Mouse (Mus musculus) thymus, postnatal 14 days (tissue): Measurements from ENCODE around the gene Cnfn.

Experiments
- DNase-seq: peaks from one replicate; pipeline ENCODE4 v3.0.0; 2021

Cnfn gene

GRCm38 (mm10) chr7:25388916-25389315 is 19.4 kb upstream of the Cnfn start:
- no peak for DNase-seq

DNA sequence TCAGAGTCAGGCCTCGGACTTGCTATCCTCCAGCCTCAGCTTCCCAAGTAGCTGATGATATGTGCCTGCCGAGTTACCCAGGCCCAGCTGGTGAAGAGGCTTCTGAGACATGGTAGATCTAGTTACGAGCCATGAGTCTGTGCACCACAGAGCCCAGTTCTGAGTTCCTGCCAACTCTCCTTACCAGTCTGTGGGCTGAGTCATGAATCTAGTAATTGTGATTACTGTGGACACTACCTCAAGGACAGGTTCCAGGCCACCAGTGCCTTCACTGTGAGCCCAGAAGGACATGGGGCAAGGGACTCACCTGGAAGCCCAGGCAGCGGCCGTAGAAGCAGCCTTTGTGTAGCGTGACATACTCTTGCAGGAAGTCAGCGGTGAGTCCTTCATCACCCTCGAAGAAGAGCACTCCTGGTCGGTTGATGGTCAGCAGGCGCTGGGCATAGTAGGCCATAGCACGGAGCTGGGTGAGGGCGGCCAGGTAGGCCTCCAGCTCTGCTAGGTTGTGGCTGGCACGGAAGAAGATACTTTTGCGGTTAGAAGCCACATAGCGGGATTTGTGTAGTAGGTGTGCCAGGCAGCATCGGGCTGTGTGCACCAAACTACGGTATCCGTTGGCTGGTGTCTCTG is 18.4 kb upstream of the Cnfn start:
- DNase-seq, result no peak

DNA sequence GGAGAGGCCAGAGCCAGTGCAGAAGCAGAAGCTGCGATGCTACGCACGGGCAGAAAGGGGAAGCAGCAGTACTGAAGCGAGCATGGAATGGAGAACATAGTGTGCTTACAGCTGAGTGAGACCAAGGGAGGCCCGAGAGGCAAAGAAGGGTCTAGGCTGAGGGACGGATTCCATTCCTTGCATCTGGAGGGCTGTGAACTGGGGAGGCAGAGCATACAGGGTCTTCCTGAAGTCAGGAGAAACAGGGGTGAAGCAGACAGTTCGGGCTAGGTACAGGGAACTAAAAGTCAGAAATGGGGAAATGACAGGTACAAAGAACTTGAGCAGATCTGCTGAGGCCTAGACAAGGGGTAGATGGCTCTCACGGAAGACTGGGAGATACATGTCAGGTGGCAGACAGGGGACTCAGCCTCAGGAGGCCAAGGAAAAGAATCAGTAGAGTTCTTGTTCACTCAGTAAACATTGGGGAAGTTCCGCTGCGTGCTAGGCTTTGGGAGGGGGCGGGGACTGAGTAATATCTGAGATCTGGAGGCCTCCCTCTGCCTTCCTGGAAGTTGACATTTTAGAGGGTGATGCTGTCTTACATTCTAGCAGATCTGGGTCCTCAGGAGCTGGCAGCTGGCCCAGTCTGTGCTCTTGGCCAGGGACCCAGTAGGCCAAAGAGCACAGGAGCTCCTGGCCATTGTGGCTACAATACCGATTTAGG is 16.5 kb upstream of the Cnfn start:
- peak; percentile 42 for DNase-seq

- no peak for DNase-seq
Measured at GRCm38 (mm10) chr7:25385259-25385658, 15.7 kb upstream of the Cnfn start.

DNA sequence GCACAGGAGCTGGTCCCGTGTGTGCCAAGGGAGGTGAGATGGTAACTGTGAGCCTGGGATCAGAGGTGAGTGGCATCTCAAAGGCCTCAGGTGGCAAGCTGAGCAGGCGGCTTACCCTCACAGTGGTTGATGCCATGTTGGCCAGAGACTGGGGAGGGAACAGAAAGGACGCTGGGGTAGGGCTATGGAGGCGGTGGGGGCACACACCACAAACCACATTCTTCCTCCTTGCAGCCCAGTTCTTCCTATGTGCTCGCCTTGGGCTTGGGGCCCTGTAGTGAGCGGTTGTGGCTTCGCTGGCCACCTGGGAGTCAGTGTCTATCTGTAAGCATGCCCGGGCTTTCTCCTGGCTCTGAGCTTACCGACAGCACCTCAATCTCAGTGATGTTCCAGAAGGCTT is 15.3 kb upstream of the Cnfn start:
- no peak for DNase-seq

DNA sequence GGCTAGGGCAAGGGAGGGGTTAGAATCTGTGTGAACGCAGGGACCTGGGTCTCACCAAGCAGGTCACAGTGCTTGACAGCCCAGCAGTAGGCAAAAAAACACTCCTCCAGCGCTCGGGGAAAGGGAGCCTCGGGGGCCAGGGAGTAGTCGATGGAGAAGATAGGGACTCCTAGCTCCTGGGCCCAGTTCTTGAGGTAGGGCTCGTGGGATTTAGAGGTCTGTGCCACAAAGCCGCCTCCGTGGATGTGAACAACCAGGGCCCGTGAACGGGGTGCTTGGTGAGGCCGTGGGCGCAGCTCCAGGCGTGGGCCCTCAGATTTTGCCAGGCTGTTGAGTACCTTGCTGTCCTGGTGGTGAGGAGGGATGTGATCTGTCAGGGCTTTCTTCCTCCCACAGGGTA is 14.8 kb upstream of the Cnfn start:
- DNase-seq, result no peak

GRCm38 (mm10) chr7:25383891-25384290 is 14.4 kb upstream of the Cnfn start:
- no peak for DNase-seq

GRCm38 (mm10) chr7:25383385-25383784 is 13.9 kb upstream of the Cnfn start:
- DNase-seq, result no peak

DNA sequence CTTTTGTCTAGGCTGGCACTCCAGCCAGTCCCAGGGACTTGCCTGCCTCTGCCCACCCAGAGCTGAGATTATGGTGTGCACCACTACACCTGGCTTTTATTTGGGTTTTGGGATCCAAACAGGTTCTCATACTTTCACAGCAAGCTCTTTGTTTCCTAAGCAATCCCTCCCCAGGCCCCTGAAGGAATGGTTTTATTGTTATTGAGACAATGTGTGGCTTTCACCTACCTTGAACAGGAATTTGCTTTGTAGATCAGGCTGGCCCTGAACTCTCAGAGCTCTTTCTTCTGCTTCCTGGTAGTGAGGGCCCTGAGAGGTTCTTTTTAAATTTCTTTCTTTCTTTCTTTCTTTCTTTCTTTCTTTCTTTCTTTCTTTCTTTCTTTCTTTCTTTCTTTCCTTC is 13.0 kb upstream of the Cnfn start:
- DNase-seq, result no peak

DNA sequence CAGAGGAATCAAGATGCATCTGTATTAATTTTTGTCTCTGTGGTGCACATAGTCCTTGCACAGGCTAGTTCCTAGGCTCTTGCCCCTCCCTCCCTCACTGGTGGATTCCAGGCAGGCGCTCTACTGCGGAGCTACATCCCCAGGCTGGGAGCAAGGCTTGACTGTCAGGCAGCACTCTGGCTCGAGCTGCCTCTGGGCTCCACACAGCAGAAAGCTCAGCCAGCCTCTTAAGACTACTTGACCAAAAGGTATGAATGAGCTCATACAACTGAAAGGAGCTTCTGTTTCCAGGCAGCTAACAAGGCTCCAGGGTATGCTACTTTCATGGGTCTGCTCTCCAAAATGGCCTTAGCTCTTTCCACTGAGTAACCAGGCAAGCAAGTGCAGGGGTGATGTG is 11.8 kb upstream of the Cnfn start:
- DNase-seq, result no peak

- peak; percentile 43 for DNase-seq
Measured at GRCm38 (mm10) chr7:25380392-25381283, 11.1 kb upstream of the Cnfn start.

DNA sequence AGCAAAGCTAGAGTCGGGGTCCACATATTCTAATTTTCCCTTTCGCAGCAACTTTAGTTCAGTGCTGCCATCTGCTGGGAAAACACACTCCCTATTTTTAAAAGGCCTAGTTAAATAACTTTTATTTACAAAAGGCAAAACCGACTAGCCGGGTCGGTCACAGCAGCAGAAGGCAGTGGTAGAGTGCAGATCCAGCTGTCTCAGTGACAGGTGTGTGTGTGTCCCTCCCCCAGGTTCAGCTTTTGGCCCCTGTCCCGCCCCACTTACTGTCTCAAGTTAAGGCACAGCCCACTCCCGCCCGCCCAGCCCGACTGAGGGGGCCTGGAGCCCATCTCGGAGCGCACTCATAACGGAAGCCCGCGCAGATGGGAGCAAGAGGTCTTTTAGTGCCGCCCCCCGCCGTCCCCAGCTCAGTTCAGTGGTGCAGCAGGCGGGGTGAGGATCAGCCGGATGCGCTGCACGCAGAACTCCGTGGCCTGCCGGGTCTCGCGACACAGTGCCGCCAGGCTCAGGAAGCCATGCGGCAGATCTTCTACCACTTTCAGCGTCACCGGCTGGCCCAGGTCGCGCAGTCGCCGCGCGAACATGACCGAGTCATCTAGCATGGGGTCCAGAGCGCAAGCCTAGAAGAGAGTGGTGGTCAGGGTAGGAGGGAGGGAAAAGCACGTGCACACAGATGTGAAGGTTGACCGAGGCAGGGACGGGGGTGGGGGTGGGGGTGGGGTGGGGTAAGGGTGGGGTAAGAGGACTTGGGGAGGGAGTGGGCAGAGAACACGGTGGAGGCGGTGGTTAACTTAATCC is 10.2 kb upstream of the Cnfn start:
- peak; percentile 92 for DNase-seq

DNA sequence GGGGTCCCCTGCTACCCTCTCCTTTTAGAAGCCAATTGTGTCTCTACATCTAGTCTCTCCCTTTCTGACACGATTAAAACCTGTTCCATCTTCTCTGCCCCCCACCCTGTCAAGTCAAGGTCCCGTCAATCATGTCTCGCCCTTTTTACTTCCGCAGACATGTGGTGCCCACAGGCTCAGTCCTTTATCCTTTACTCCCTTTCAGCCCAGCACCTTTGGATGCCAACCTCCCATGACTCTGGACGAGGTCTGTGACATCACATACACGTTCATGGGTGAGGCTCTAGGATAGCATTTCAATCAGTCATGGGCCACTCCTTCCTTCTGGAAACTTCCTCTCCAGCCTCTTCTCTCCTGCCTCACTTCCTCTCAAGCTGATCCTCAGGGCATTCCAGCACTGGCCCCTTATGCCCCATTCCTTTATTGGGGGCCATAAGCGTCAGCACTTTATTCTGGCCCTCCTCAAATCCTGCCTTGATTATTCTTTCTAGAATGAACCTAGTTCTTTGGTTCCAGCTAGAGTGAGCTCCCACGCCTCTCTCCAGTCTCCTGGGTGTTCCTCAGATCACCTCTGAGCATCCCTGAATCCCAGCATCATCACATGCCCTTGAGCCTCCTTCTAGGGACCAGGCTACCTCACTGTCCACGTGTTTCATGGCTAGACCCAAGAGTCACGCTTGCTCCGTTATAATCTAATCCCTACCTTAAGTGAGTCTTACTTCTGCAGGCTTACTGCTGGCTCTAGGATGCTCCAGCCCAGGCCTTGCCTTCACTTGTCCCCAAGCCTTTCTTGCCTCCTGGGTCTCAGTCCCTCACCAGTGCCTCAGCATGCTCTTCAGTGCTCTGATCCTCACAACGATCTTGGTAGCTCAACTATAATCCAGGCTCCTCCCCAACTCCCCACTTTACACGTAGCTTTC is 8.9 kb upstream of the Cnfn start:
- no peak for DNase-seq

DNA sequence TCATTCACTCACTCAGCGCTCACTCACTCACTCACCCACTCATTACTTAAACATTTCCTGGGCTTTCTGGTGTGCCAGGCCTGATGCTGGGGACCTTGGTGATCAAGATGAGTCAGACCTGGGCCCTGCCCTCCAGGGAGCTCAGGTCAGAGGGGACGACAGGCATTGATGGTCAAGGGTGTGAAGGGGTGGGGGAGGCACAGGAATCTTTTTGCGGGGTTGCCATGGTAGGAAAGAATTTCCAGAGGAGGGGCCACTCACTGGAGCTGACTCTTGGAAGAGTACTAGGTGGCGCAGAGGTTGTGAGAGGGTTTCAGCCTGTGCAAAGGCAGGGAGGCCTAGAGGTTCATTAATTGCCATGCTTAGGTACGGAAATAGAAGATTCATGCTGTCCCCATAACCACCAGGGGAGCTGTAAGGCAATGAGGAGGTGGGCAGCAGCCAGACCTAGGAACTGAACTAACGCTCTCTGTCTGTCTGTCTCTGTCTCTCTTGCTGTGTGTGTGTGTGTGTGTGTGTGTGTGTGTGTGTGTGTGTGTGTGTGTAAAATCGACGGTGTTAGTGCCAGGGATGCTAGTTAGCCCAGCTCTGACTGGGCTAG is 7.7 kb upstream of the Cnfn start:
- no peak for DNase-seq

DNA sequence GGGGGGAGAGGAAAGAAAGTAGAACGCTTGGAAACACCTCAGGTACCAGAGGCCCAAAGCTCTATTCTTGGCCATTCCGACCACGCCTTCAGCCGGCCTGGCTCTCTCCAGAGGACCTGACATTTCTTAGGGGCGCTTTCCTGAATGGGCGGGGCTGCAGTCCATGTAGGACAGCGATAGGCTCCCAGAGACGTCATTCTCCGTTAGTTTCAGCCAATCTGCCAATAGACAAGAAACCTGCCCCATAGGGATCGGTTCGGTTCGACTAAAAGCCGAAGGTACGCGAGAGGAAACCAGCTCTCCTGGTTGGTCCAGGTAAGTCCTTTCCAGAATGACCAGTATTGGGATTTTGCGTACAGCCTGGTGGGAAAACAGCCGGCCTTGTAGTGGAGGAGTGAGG is 7.0 kb upstream of the Cnfn start:
- DNase-seq, result no peak

GRCm38 (mm10) chr7:25372441-25372840 is 2.9 kb upstream of the Cnfn start:
- DNase-seq, result no peak

DNA sequence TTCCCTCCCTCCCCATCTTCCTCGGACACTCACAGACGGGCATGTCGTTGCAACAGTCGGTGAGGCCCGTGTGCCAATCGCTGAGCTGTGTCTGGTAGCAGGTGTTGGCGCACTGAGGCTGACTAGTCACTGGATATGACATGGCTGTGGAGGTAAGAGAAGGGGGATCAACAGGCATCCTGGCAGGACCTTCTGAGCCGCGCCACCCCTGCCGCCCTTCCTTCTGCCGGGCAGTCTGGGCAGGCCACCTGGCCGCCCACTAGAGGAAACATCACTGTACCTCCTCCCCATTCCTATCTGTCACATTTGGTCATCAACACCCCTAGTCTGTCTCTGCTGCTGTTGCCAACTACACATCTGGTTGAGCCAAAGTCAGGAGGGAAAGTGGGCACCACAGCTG is 1.2 kb downstream of the Cnfn start:
- DNase-seq, result no peak

DNA sequence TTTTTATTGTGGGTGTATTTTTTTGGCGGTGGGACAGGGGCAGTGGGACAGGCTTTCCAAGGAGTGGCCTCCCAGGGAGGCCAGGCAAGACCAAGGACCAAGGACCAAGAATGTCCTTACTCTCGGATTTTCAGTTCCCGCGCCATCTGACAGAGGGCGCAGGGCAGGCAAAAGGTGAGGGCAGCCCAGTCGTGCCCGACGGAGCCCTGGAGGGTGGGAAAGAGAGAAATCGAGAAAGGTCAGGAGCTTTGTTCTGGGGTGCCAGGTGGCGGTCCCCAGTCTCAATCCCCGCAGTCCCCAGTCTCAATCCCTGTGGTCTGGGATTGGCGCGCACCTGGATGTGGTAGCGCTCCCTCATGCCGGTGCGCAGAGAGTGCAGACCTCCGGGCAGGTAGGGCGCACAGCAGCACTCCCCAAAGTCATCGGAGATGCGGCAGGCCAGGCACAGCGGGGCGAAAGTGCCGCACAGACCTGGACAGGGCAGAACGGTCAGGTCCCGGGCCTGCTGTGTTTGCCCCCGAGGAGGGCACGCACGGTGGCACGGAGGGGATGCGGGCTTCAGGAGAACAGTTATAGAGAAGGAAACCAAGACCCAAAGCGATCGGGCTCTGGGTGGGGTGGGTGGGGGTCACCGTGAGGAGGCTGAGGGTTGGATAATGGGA is 1.8 kb downstream of the Cnfn start:
- DNase-seq, result peak; percentile 34

DNA sequence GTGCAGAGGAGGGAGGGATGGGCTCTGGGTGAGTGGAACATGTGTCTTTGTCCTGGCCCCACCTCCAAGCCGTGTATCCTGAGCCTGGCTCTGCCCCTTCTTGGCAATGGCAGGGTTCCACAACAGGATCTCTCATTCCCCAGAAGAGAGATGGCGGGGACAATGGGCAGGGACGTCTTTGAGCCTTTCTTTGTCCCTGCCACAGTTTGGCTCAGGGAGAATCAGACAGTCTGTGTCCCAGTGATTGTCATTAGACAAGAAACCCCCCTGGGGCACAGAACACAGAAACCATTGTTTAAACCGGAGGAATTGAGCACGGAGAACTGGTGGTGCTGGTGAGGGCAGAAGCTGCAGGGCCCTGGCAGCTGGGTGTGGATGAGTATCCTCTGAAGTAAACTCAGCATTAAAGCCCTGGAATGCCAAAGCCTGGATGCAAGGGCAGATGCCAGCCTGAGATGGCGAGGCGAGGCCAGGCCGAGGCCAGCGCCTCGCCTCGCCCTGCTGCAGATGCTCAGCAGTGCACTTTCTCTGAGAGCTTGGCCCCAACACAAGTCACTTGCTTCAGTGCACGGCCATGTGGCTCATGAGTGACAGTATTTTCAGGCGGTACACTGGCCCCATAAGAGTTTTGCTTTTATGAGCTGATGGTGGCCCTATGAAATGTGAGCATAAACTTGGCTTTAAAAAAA is 3.4 kb downstream of the Cnfn start:
- no peak for DNase-seq

- no peak for DNase-seq
Measured at GRCm38 (mm10) chr7:25363632-25364031, 5.9 kb downstream of the Cnfn start.
